Mouse (Mus musculus) c-Kit-negative CD71-positive TER-119-positive erythroid progenitor cells, embryonic 14.5 days (primary cell): Measurements from ENCODE around the gene Slc1a3.

Experiments
- DNase-seq: peaks from one replicate; pipeline ENCODE4 v3.0.0-alpha.2; 2013; ENCODE audit warnings: low read depth, low spot score

Gene Slc1a3

GRCm38 (mm10) chr15:8710146-8711006, at the start of gene Slc1a3:
Gene Slc1a3 (minus strand): TSS chr15:8710764.
- DNase-seq, result no peak

GRCm38 (mm10) chr15:8759026-8759425, 48.5 kb upstream of the Slc1a3 start:
- DNase-seq, result no peak

- no peak for DNase-seq
Observed at GRCm38 (mm10) chr15:8756441-8756840, 45.9 kb upstream of the Slc1a3 start.

GRCm38 (mm10) chr15:8749762-8750161, 39.2 kb upstream of the Slc1a3 start:
- no peak for DNase-seq

- no peak for DNase-seq
Observed at GRCm38 (mm10) chr15:8748771-8749170, 38.2 kb upstream of the Slc1a3 start.

GRCm38 (mm10) chr15:8741593-8741992, 31.0 kb upstream of the Slc1a3 start:
- no peak for DNase-seq

- DNase-seq, result no peak
Observed at GRCm38 (mm10) chr15:8740724-8741123, 30.2 kb upstream of the Slc1a3 start.

- no peak for DNase-seq
Observed at GRCm38 (mm10) chr15:8738156-8738555, 27.6 kb upstream of the Slc1a3 start.

GRCm38 (mm10) chr15:8734363-8734739, 23.8 kb upstream of the Slc1a3 start:
- no peak for DNase-seq

- DNase-seq, result no peak
Observed at GRCm38 (mm10) chr15:8733669-8734362, 23.3 kb upstream of the Slc1a3 start.

- no peak for DNase-seq
Observed at GRCm38 (mm10) chr15:8728861-8729260, 18.3 kb upstream of the Slc1a3 start.

GRCm38 (mm10) chr15:8722386-8723100, 12.0 kb upstream of the Slc1a3 start:
- no peak for DNase-seq

- no peak for DNase-seq
Observed at GRCm38 (mm10) chr15:8721746-8722145, 11.2 kb upstream of the Slc1a3 start.

GRCm38 (mm10) chr15:8721005-8721404, 10.4 kb upstream of the Slc1a3 start:
- DNase-seq, result no peak

- DNase-seq, result no peak
Observed at GRCm38 (mm10) chr15:8718496-8718895, 7.9 kb upstream of the Slc1a3 start.

- no peak for DNase-seq
Observed at GRCm38 (mm10) chr15:8717021-8717571, 6.5 kb upstream of the Slc1a3 start.

- DNase-seq, result no peak
Observed at GRCm38 (mm10) chr15:8716330-8716964, 5.9 kb upstream of the Slc1a3 start.

- DNase-seq, result no peak
Observed at GRCm38 (mm10) chr15:8715666-8716065, 5.1 kb upstream of the Slc1a3 start.

GRCm38 (mm10) chr15:8712433-8712984, 1.9 kb upstream of the Slc1a3 start:
- no peak for DNase-seq

GRCm38 (mm10) chr15:8711630-8712310, 1.2 kb upstream of the Slc1a3 start:
- no peak for DNase-seq

- no peak for DNase-seq
Observed at GRCm38 (mm10) chr15:8709578-8709977, 986 bp downstream of the Slc1a3 start.
